Mouse (Mus musculus) MEL (cell line): ENCODE measurements around the gene Trit1. TPM values are rescaled to one million over a fixed set of nuclear protein-coding genes. Genes with fewer than 3 reads are reported as not detected.

Experiments used
- DNase-seq: peaks from one replicate; pipeline ENCODE4 v3.0.0; 2011; ENCODE audit warnings: low read depth, low spot score
- H3K27ac ChIP-seq: 2 replicates; pipeline ENCODE4 v1.5.1; 2012; ENCODE audit warnings: low read depth, mild to moderate bottlenecking, control low read depth, low read length, moderate library complexity; ENCODE audit not compliant: control insufficient read depth
- H3K27me3 ChIP-seq, 2 experiments: fragments of 150-350 bp in 1 of 2; sonication (generic) in 1 of 2; 2 replicates each; pipeline ENCODE4 v1.6.1; 2012; ENCODE audit warnings: low read length in 2 of 2, mild to moderate bottlenecking in 2 of 2, improper control_type of control experiment in 1 of 2, moderate library complexity in 1 of 2; ENCODE audit not compliant: insufficient read depth in 2 of 2, control insufficient read depth in 1 of 2
- H3K36me3 ChIP-seq, 2 experiments: 2 replicates each; pipeline ENCODE4 v1.6.1; 2012 to 2014; ENCODE audit warnings: low read length in 2 of 2, improper control_type of control experiment in 1 of 2, inconsistent platforms in 1 of 2, mild to moderate bottlenecking in 1 of 2; ENCODE audit not compliant: insufficient read depth in 2 of 2, control insufficient read depth in 1 of 2
- H3K4me1 ChIP-seq, 2 experiments: fragments of 150-350 bp in 1 of 2; sonication (generic) in 1 of 2; 2 replicates each; pipeline ENCODE4 v1.6.1; 2012; ENCODE audit warnings: low read length in 2 of 2, improper control_type of control experiment in 1 of 2, mild to moderate bottlenecking in 1 of 2; ENCODE audit not compliant: insufficient read depth in 2 of 2, control insufficient read depth in 1 of 2
- H3K4me3 ChIP-seq, 2 experiments: fragments of 150-350 bp in 1 of 2; sonication (generic) in 1 of 2; 2 replicates each; pipeline ENCODE4 v1.5.1; 2012; ENCODE audit warnings: low read depth in 2 of 2, low read length in 2 of 2, mild to moderate bottlenecking in 2 of 2, moderate library complexity in 2 of 2, control low read depth in 1 of 2, improper control_type of control experiment in 1 of 2; ENCODE audit not compliant: control insufficient read depth in 1 of 2, insufficient read depth in 1 of 2
- H3K79me2 ChIP-seq: 2 replicates; pipeline ENCODE4 v1.6.1; 2012; ENCODE audit warnings: mild to moderate bottlenecking, low read length, moderate library complexity; ENCODE audit not compliant: control insufficient read depth, poor library complexity, insufficient read depth
- H3K9ac ChIP-seq: 2 replicates; pipeline ENCODE4 v1.6.1; 2012; ENCODE audit warnings: low read depth, mild to moderate bottlenecking, control low read depth, low read length, moderate library complexity; ENCODE audit not compliant: control insufficient read depth, poor library complexity, severe bottlenecking
- H3K9me3 ChIP-seq: fragments of 150-350 bp; sonication (generic); replicated peaks from 2 replicates; pipeline ENCODE4 v1.6.1; 2012; ENCODE audit warnings: mild to moderate bottlenecking, low read length, improper control_type of control experiment, moderate library complexity; ENCODE audit not compliant: insufficient read depth
- CHD2 ChIP-seq: IDR thresholded peaks from 2 replicates; pipeline ENCODE4 v1.6.1; 2011; ENCODE audit warnings: low read length, improper control_type of control experiment
- EP300 ChIP-seq, 2 experiments: IDR thresholded peaks; 2 replicates each; pipeline ENCODE4 v1.6.1; 2011; ENCODE audit warnings: improper control_type of control experiment in 2 of 2, low read length in 2 of 2, low read depth in 1 of 2, mild to moderate bottlenecking in 1 of 2
- ETS1 ChIP-seq: IDR thresholded peaks from 2 replicates; pipeline ENCODE4 v1.6.1; 2012; ENCODE audit warnings: low read depth, mild to moderate bottlenecking, inconsistent platforms, low read length, improper control_type of control experiment, moderate library complexity
- HCFC1 ChIP-seq: IDR thresholded peaks from 2 replicates; pipeline ENCODE4 v1.6.1; 2012; ENCODE audit warnings: low read depth, mild to moderate bottlenecking, inconsistent platforms, low read length, improper control_type of control experiment, moderate library complexity
- KAT2A ChIP-seq: conservative IDR thresholded peaks from 2 replicates; pipeline ENCODE4 v1.6.1; 2012; ENCODE audit warnings: low read depth, low read length, improper control_type of control experiment, inconsistent platforms
- MEF2A ChIP-seq: IDR thresholded peaks from 2 replicates; pipeline ENCODE4 v1.6.1; 2014; ENCODE audit warnings: low read depth, mild to moderate bottlenecking, inconsistent platforms, low read length, improper control_type of control experiment; ENCODE audit not compliant: poor library complexity, insufficient replicate concordance, severe bottlenecking; ENCODE audit errors: extremely low read depth
- MXI1 ChIP-seq: IDR thresholded peaks from 2 replicates; pipeline ENCODE4 v1.6.1; 2011; ENCODE audit warnings: mild to moderate bottlenecking, low read depth, low read length, improper control_type of control experiment
- MYB ChIP-seq: IDR thresholded peaks from 2 replicates; pipeline ENCODE4 v1.6.1; 2011; ENCODE audit warnings: mild to moderate bottlenecking, low read depth, low read length, improper control_type of control experiment
- NRF1 ChIP-seq: IDR thresholded peaks from 2 replicates; pipeline ENCODE4 v1.6.1; 2014; ENCODE audit warnings: low read depth, mild to moderate bottlenecking, inconsistent platforms, low read length, improper control_type of control experiment, moderate library complexity; ENCODE audit not compliant: poor library complexity, insufficient read depth, severe bottlenecking
- POLR2A ChIP-seq, 2 experiments: IDR thresholded peaks; 2 replicates each; pipeline ENCODE4 v1.6.1; 2011 to 2012; ENCODE audit warnings: low read length in 2 of 2, mild to moderate bottlenecking in 2 of 2, control low read depth in 1 of 2, improper control_type of control experiment in 1 of 2, low read depth in 1 of 2, moderate library complexity in 1 of 2; ENCODE audit not compliant: control insufficient read depth in 1 of 2, insufficient read depth in 1 of 2, poor library complexity in 1 of 2
- POLR2AphosphoS2 ChIP-seq: IDR thresholded peaks from 2 replicates; pipeline ENCODE4 v1.6.1; 2011; ENCODE audit warnings: low read length, improper control_type of control experiment
- POLR2AphosphoS5 ChIP-seq: IDR thresholded peaks from 2 replicates; pipeline ENCODE4 v1.6.1; 2012; ENCODE audit warnings: low read depth, borderline replicate concordance, mild to moderate bottlenecking, inconsistent platforms, low read length, moderate library complexity, mixed read lengths
- RAD21 ChIP-seq: IDR thresholded peaks from 2 replicates; pipeline ENCODE4 v1.6.1; 2011; ENCODE audit warnings: mild to moderate bottlenecking, low read depth, low read length, improper control_type of control experiment
- RCOR1 ChIP-seq: IDR thresholded peaks from 2 replicates; pipeline ENCODE4 v1.6.1; 2012; ENCODE audit warnings: low read depth, mild to moderate bottlenecking, inconsistent platforms, low read length, improper control_type of control experiment
- SIN3A ChIP-seq: IDR thresholded peaks from 2 replicates; pipeline ENCODE4 v1.6.1; 2012; ENCODE audit warnings: low read length, improper control_type of control experiment, inconsistent platforms
- SMC3 ChIP-seq: IDR thresholded peaks from 2 replicates; pipeline ENCODE4 v1.6.1; 2011; ENCODE audit warnings: low read depth, low read length, improper control_type of control experiment
- TAL1 ChIP-seq: IDR thresholded peaks from 2 replicates; pipeline ENCODE4 v1.6.1; 2012; ENCODE audit warnings: mild to moderate bottlenecking, inconsistent platforms, low read length, moderate library complexity, mixed read lengths
- TCF12 ChIP-seq: IDR thresholded peaks from 2 replicates; pipeline ENCODE4 v1.6.1; 2014; ENCODE audit warnings: low read depth, mild to moderate bottlenecking, inconsistent platforms, low read length, improper control_type of control experiment, moderate library complexity
- USF2 ChIP-seq, 2 experiments: IDR thresholded peaks; 2 replicates each; pipeline ENCODE4 v1.6.1; 2011 to 2012; ENCODE audit warnings: improper control_type of control experiment in 2 of 2, low read length in 2 of 2, borderline replicate concordance in 1 of 2, inconsistent platforms in 1 of 2, low read depth in 1 of 2, mild to moderate bottlenecking in 1 of 2; ENCODE audit not compliant: insufficient read depth in 1 of 2
- ZKSCAN1 ChIP-seq: IDR thresholded peaks from 2 replicates; pipeline ENCODE4 v1.6.1; 2012; ENCODE audit warnings: low read depth, mild to moderate bottlenecking, inconsistent platforms, low read length, improper control_type of control experiment, moderate library complexity
- ZNF384 ChIP-seq: IDR thresholded peaks from 2 replicates; pipeline ENCODE4 v1.6.1; 2012; ENCODE audit warnings: low read depth, mild to moderate bottlenecking, inconsistent platforms, low read length, improper control_type of control experiment
- polyA plus RNA-seq, 2 experiments: library from polyadenylated mRNA; stranded (reverse) in 1 of 2; unstranded in 1 of 2; fragments of >175 nt in 1 of 2; fragments of >200 nt in 1 of 2; gene quantifications; 2 replicates each; pipeline versions ENCODE4 v1.2.1 to v1.2.4; 2012; ENCODE audit warnings: low replicate concordance in 2 of 2, low read depth in 1 of 2; ENCODE audit not compliant: insufficient read length in 2 of 2, insufficient read depth in 1 of 2, missing spikeins in 1 of 2
- total RNA-seq: library from RNA; depleted of rRNA; stranded (reverse); fragments of 300-350 nt; gene quantifications from 2 replicates; pipeline ENCODE4 v1.2.3, GENCODE M21; 2012

Trit1 gene
- total and polyA plus RNA-seq, 3 experiments, result 17.9 to 19.6 TPM; not detected in 1

DNA sequence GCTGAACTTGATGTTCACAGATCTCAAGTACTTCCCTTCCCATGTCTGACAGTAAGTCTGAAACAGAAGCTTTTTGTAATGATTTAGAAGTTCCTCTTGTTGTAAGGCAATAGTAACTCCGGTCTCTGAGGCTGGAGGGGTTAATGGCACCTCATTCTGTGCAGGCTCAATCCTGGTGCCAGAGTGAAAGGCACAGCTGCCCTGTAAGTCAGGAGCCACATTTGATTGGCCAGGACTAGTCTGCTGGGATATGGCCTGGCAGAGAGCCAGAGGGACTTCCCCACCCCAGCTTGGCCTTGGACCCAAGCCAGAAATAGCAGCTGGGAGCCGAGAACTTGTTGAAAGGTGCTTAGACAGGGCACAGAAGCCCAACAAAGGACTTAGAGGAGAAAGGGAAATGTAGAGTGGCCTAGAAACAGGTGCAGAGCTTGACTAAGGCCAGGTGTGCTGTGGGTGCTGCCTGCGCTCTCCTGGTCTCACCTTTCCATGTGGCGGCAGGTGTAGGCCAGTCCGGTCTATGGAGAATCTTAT is 34.3 kb downstream of the Trit1 start:
- peaks cover 14 to 29% of the 10 kb centered on the region in 2 experiments for H3K36me3 ChIP-seq
- TF ChIP-seq TAL1 (no peak), TCF12 (peak; percentile 53; the same call in 1 of the 2 replicates), CHD2 (no peak), EP300 (IDR thresholded peaks at IDR 0.05; ENCODE audit: low read depth in 1 of 2, low read length in 2 of 2) (peak; percentile 31 to 38; a peak in 2 of 4 replicates), ZKSCAN1 (no peak), MEF2A (no peak), RCOR1 (0 out of 2 replicates have a peak, but pooled peaks have one; percentile 46), ETS1 (peak; percentile 90), SIN3A (peak; percentile 80), KAT2A (no peak), USF2 (IDR thresholded peaks at IDR 0.05; ENCODE audit: borderline replicate concordance in 1 of 2, insufficient read depth in 1 of 2, low read depth in 1 of 2, low read length in 2 of 2) (no peak)
- TF ChIP-seq, all 39 proteins: peak for 5
- peak; percentile 93 for DNase-seq
- H3K27me3 ChIP-seq, result no peaks in the 10 kb centered on the region
- H3K4me1 ChIP-seq, result peaks cover 0 to 7% of the 10 kb centered on the region in 2 experiments; a peak in 1 of 4 replicates
- H3K4me3 ChIP-seq, result no peak overlapping the region
- no peak overlapping the region for H3K27ac ChIP-seq
- H3K79me2 ChIP-seq, result no peaks in the 10 kb centered on the region
- H3K9ac ChIP-seq, result no peak overlapping the region
- H3K9me3 ChIP-seq, result no peaks in the 10 kb centered on the region

DNA sequence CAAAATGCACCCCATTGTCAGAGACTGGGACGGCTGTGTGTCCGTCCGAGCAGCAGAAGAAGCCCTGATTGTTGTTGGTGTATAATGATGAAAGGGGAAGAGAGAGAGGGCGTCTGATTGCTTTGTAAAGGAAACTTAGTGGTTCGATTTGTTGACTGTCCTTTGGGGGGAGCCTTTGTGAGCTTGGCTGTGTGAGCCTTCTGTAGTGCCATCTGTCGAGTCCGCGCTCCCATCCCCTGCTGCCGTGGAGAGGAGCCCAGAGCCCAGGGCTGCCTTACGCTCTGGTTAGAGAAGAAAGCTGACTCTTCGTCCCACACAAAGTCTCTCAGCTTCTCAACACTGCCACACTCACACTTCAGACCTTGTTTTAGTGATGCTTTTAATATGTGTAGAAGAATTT is 36.8 kb downstream of the Trit1 start:
- peaks cover 0 to 7% of the 10 kb centered on the region in 2 experiments; a peak in 1 of 4 replicates for H3K4me1 ChIP-seq

More for the DNA sequence above, 36.8 kb downstream of the Trit1 start:
- no peaks in the 10 kb centered on the region for H3K27me3 ChIP-seq
- no peak for TF ChIP-seq POLR2A (IDR thresholded peaks at IDR 0.05; ENCODE audit: control insufficient read depth in 1 of 2, insufficient read depth in 1 of 2, low read depth in 1 of 2, low read length in 2 of 2, poor library complexity in 1 of 2)
- no peak for TF ChIP-seq RAD21
- no peak for TF ChIP-seq TAL1
- no peak for TF ChIP-seq POLR2AphosphoS5
- TF ChIP-seq MXI1, result no peak
- TF ChIP-seq MYB, result no peak
- no peak for TF ChIP-seq ZNF384
- no peak for TF ChIP-seq HCFC1
- no peak for TF ChIP-seq POLR2AphosphoS2
- no peak for TF ChIP-seq SMC3
- no peak for TF ChIP-seq NRF1
- TF ChIP-seq, all 39 proteins: peak for 0
- Histone ChIP-seq H3K9ac (no peak overlapping the region), H3K36me3 (peaks cover 14 to 27% of the 10 kb centered on the region in 2 experiments), H3K27ac (no peak overlapping the region), H3K4me3 (no peak overlapping the region), H3K79me2 (no peaks in the 10 kb centered on the region), H3K9me3 (no peaks in the 10 kb centered on the region)
- DNase-seq, result no peak
